Mouse (Mus musculus): Measurements from ENCODE around the gene Snx27. TPM values are rescaled to one million over a fixed set of nuclear protein-coding genes. Genes with fewer than 3 reads are reported as not detected.

The Snx27 gene
- total and polyA plus RNA-seq, 3 experiments, result 36.9 to 123 (median 45.4) TPM

- no peaks in the 10 kb centered on the region for H3K79me2 ChIP-seq (ENCODE audit: control insufficient read depth, insufficient read depth, low read length, poor library complexity)
- no peak overlapping the region for H3K9ac ChIP-seq (ENCODE audit: control insufficient read depth, low read depth, low read length, poor library complexity, severe bottlenecking)
- H3K4me3 ChIP-seq (ENCODE audit: control insufficient read depth in 1 of 2, insufficient read depth in 1 of 2, low read depth in 2 of 2, low read length in 2 of 2), result no peak overlapping the region
- 0 out of 4 replicates have a peak, but pooled peaks cover 0 to 4% of the 10 kb centered on the region in 2 experiments for H3K4me1 ChIP-seq (ENCODE audit: control insufficient read depth in 1 of 2, insufficient read depth in 2 of 2, low read length in 2 of 2)
- H3K27me3 ChIP-seq (ENCODE audit: control insufficient read depth in 1 of 2, insufficient read depth in 2 of 2, low read length in 2 of 2), result no peaks in the 10 kb centered on the region
- H3K9me3 ChIP-seq (replicated peaks; ENCODE audit: insufficient read depth, low read length), result no peaks in the 10 kb centered on the region
- H3K27ac ChIP-seq (ENCODE audit: control insufficient read depth, low read depth, low read length), result no peak overlapping the region
- no peak for TF ChIP-seq MYC (IDR thresholded peaks at IDR 0.05; ENCODE audit: low read depth, low read length)
- no peak for TF ChIP-seq ETS1 (IDR thresholded peaks at IDR 0.05; ENCODE audit: low read depth, low read length)
- TF ChIP-seq MEF2A (IDR thresholded peaks at IDR 0.05; ENCODE audit: extremely low read depth, insufficient replicate concordance, low read depth, low read length, poor library complexity, severe bottlenecking), result no peak
- no peak for TF ChIP-seq TAL1 (IDR thresholded peaks at IDR 0.05; ENCODE audit: low read length)
- TF ChIP-seq CHD1 (IDR thresholded peaks at IDR 0.05; ENCODE audit: low read depth, low read length), result no peak
- TF ChIP-seq POLR2A (IDR thresholded peaks at IDR 0.05; ENCODE audit: control insufficient read depth in 1 of 2, insufficient read depth in 1 of 2, low read depth in 1 of 2, low read length in 2 of 2, poor library complexity in 1 of 2), result no peak
- no peak for TF ChIP-seq MYB (IDR thresholded peaks at IDR 0.05; ENCODE audit: low read depth, low read length)
- no peak for DNase-seq (ENCODE audit: low read depth, low spot score)
- H3K36me3 ChIP-seq (ENCODE audit: control insufficient read depth in 1 of 2, insufficient read depth in 2 of 2, low read length in 2 of 2), result no peaks in the 10 kb centered on the region
Observed at GRCm38 (mm10) chr3:94609621-94610020, 27.1 kb upstream of the Snx27 start.

- Histone ChIP-seq H3K9me3 (replicated peaks; ENCODE audit: insufficient read depth, low read length) (no peaks in the 10 kb centered on the region), H3K79me2 (ENCODE audit: control insufficient read depth, insufficient read depth, low read length, poor library complexity) (no peaks in the 10 kb centered on the region), H3K36me3 (ENCODE audit: control insufficient read depth in 1 of 2, insufficient read depth in 2 of 2, low read length in 2 of 2) (peaks cover 0 to 16% of the 10 kb centered on the region in 2 experiments; a peak in 2 of 4 replicates), H3K4me1 (ENCODE audit: control insufficient read depth in 1 of 2, insufficient read depth in 2 of 2, low read length in 2 of 2) (peaks cover 12 to 20% of the 10 kb centered on the region in 2 experiments), H3K4me3 (ENCODE audit: control insufficient read depth in 1 of 2, insufficient read depth in 1 of 2, low read depth in 2 of 2, low read length in 2 of 2) (peak overlapping the region in 1 of 2 experiments; percentile 38; a peak in 1 of 4 replicates), H3K27me3 (ENCODE audit: control insufficient read depth in 1 of 2, insufficient read depth in 2 of 2, low read length in 2 of 2) (no peaks in the 10 kb centered on the region), H3K27ac (ENCODE audit: control insufficient read depth, low read depth, low read length) (peak overlapping the region; percentile 9; the same call in 1 of the 2 replicates), H3K9ac (ENCODE audit: control insufficient read depth, low read depth, low read length, poor library complexity, severe bottlenecking) (no peak overlapping the region)
- DNase-seq (ENCODE audit: low read depth, low spot score), result peak; percentile 87
- peak; percentile 86 for TF ChIP-seq RAD21 (IDR thresholded peaks at IDR 0.05; ENCODE audit: low read depth, low read length)
- no peak for TF ChIP-seq MAX (IDR thresholded peaks at IDR 0.05; ENCODE audit: low read length)
- no peak for TF ChIP-seq NRF1 (IDR thresholded peaks at IDR 0.05; ENCODE audit: insufficient read depth, low read depth, low read length, poor library complexity, severe bottlenecking)
- peak; percentile 82 for TF ChIP-seq MYB (IDR thresholded peaks at IDR 0.05; ENCODE audit: low read depth, low read length)
- peak; percentile 68 to 91; a peak in 3 of 4 replicates for TF ChIP-seq EP300 (IDR thresholded peaks at IDR 0.05; ENCODE audit: low read depth in 1 of 2, low read length in 2 of 2)
- no peak for TF ChIP-seq GABPA (IDR thresholded peaks at IDR 0.05; ENCODE audit: low read depth, low read length)
- TF ChIP-seq POLR2AphosphoS2 (IDR thresholded peaks at IDR 0.05; ENCODE audit: low read length), result no peak
- TF ChIP-seq TAL1 (IDR thresholded peaks at IDR 0.05; ENCODE audit: low read length), result no peak
- TF ChIP-seq CTCF (IDR thresholded peaks at IDR 0.05 in 2 of 3, conservative IDR thresholded peaks at IDR 0.05 in 1 of 3; ENCODE audit: control insufficient read depth in 1 of 3, insufficient read depth in 1 of 3, low read depth in 2 of 3, low read length in 3 of 3, poor library complexity in 1 of 3, severe bottlenecking in 1 of 3), result peak; percentile 83 to 89 (median 87)
- no peak for TF ChIP-seq POLR2AphosphoS5 (IDR thresholded peaks at IDR 0.05; ENCODE audit: borderline replicate concordance, low read depth, low read length)
- TF ChIP-seq RCOR1 (IDR thresholded peaks at IDR 0.05; ENCODE audit: low read depth, low read length), result peak; percentile 81; the same call in 1 of the 2 replicates
- TF ChIP-seq ZMIZ1 (IDR thresholded peaks at IDR 0.05; ENCODE audit: low read depth, low read length), result no peak
- TF ChIP-seq USF2 (IDR thresholded peaks at IDR 0.05; ENCODE audit: borderline replicate concordance in 1 of 2, insufficient read depth in 1 of 2, low read depth in 1 of 2, low read length in 2 of 2), result no peak
- 0 out of 2 replicates have a peak, but pooled peaks have one; percentile 10 for TF ChIP-seq NELFE (IDR thresholded peaks at IDR 0.05; ENCODE audit: low read depth, low read length)
- TF ChIP-seq TBP (IDR thresholded peaks at IDR 0.05; ENCODE audit: low read depth, low read length), result 0 out of 2 replicates have a peak, but pooled peaks have one; percentile 13
- TF ChIP-seq UBTF (IDR thresholded peaks at IDR 0.05; ENCODE audit: borderline replicate concordance, insufficient read depth, low read depth, low read length), result no peak
- TF ChIP-seq ZNF384 (IDR thresholded peaks at IDR 0.05; ENCODE audit: low read depth, low read length), result peak; percentile 48
- TF ChIP-seq MAZ (IDR thresholded peaks at IDR 0.05; ENCODE audit: low read depth, low read length), result peak; percentile 96
- TF ChIP-seq JUND (IDR thresholded peaks at IDR 0.05; ENCODE audit: low read depth, low read length), result no peak
- TF ChIP-seq ZKSCAN1 (IDR thresholded peaks at IDR 0.05; ENCODE audit: low read depth, low read length), result no peak
- TF ChIP-seq MEF2A (IDR thresholded peaks at IDR 0.05; ENCODE audit: extremely low read depth, insufficient replicate concordance, low read depth, low read length, poor library complexity, severe bottlenecking), result no peak
- TF ChIP-seq KAT2A (conservative IDR thresholded peaks at IDR 0.05; ENCODE audit: low read depth, low read length), result no peak
- peak; percentile 82 for TF ChIP-seq ETS1 (IDR thresholded peaks at IDR 0.05; ENCODE audit: low read depth, low read length)
- TF ChIP-seq GATA1 (IDR thresholded peaks at IDR 0.05; ENCODE audit: low read depth, low read length), result 0 out of 2 replicates have a peak, but pooled peaks have one; percentile 41
- TF ChIP-seq MXI1 (IDR thresholded peaks at IDR 0.05; ENCODE audit: low read depth, low read length), result no peak; the same call in none of the 2 replicates
- TF ChIP-seq SIN3A (IDR thresholded peaks at IDR 0.05; ENCODE audit: low read length), result peak; percentile 60
- TF ChIP-seq CHD1 (IDR thresholded peaks at IDR 0.05; ENCODE audit: low read depth, low read length), result no peak
- peak; percentile 47; the same call in 1 of the 2 replicates for TF ChIP-seq BHLHE40 (IDR thresholded peaks at IDR 0.05; ENCODE audit: borderline replicate concordance, low read depth, low read length)
Observed at GRCm38 (mm10) chr3:94601959-94602358, 19.4 kb upstream of the Snx27 start.

Data from MEL (cell line).